Mouse (Mus musculus): Measurements from ENCODE around the gene Ddr2. TPM values are rescaled to one million over a fixed set of nuclear protein-coding genes. Genes with fewer than 3 reads are reported as not detected.

Gene Ddr2
- polyA plus RNA-seq, 1 experiment from 2014 or later, result 53.6 TPM

GRCm38 (mm10) chr1:170056921-170057320, 53.6 kb downstream of the Ddr2 start:
- H3K4me1 ChIP-seq (ENCODE audit: insufficient read depth), result 0 out of 2 replicates have a peak, but pooled peaks cover 6% of the 10 kb centered on the region
- ATAC-seq (ENCODE audit: insufficient read depth) (no peak), DNase-seq (no peak)
- no peak for TF ChIP-seq CTCF (IDR thresholded peaks at IDR 0.05; ENCODE audit: low read depth)
- H3K4me2 ChIP-seq, result no peak overlapping the region
- H3K9me3 ChIP-seq (ENCODE audit: low read depth, low read length), result no peaks in the 10 kb centered on the region
- no peaks in the 10 kb centered on the region for H3K36me3 ChIP-seq (ENCODE audit: insufficient read depth)
- no peak overlapping the region; the same call in 1 of the 2 replicates for H3K27ac ChIP-seq (ENCODE audit: low read depth)
- no peak overlapping the region for H3K9ac ChIP-seq
- 70% methylated on average over 3 of the region's 3 CpGs for WGBS
- H3K4me3 ChIP-seq (ENCODE audit: low read depth, low read length), result no peak overlapping the region
- H3K27me3 ChIP-seq (ENCODE audit: insufficient read depth, low read length), result no peaks in the 10 kb centered on the region

GRCm38 (mm10) chr1:170056214-170056613, 54.3 kb downstream of the Ddr2 start:
- no peak overlapping the region for H3K9ac ChIP-seq
- H3K9me3 ChIP-seq (ENCODE audit: low read depth, low read length), result no peaks in the 10 kb centered on the region
- no peaks in the 10 kb centered on the region for H3K36me3 ChIP-seq (ENCODE audit: insufficient read depth)
- TF ChIP-seq CTCF (IDR thresholded peaks at IDR 0.05; ENCODE audit: low read depth), result no peak
- no peak overlapping the region for H3K27ac ChIP-seq (ENCODE audit: low read depth)
- no peak for ATAC-seq (ENCODE audit: insufficient read depth)
- H3K4me3 ChIP-seq (ENCODE audit: low read depth, low read length), result no peak overlapping the region
- H3K4me2 ChIP-seq, result no peak overlapping the region
- no peaks in the 10 kb centered on the region for H3K27me3 ChIP-seq (ENCODE audit: insufficient read depth, low read length)
- WGBS, result 60% methylated on average over 6 of the region's 6 CpGs
- 0 out of 2 replicates have a peak, but pooled peaks cover 6% of the 10 kb centered on the region for H3K4me1 ChIP-seq (ENCODE audit: insufficient read depth)
- DNase-seq, result peak; percentile 23

GRCm38 (mm10) chr1:170052469-170053065, 58.0 kb downstream of the Ddr2 start:
- ATAC-seq (ENCODE audit: insufficient read depth), result no peak
- no peak for DNase-seq
- 88% methylated on average over 1 of the region's 1 CpGs for WGBS
- Histone ChIP-seq H3K27me3 (ENCODE audit: insufficient read depth, low read length) (no peaks in the 10 kb centered on the region), H3K4me1 (ENCODE audit: insufficient read depth) (0 out of 2 replicates have a peak, but pooled peaks cover 5% of the 10 kb centered on the region), H3K9me3 (ENCODE audit: low read depth, low read length) (no peaks in the 10 kb centered on the region), H3K4me2 (no peak overlapping the region), H3K36me3 (ENCODE audit: insufficient read depth) (no peaks in the 10 kb centered on the region), H3K4me3 (ENCODE audit: low read depth, low read length) (no peak overlapping the region), H3K27ac (ENCODE audit: low read depth) (no peak overlapping the region), H3K9ac (no peak overlapping the region)
- no peak for TF ChIP-seq CTCF (IDR thresholded peaks at IDR 0.05; ENCODE audit: low read depth)

GRCm38 (mm10) chr1:170051631-170052177, 58.9 kb downstream of the Ddr2 start:
- no peaks in the 10 kb centered on the region for H3K27me3 ChIP-seq (ENCODE audit: insufficient read depth, low read length)
- no peaks in the 10 kb centered on the region for H3K4me1 ChIP-seq (ENCODE audit: insufficient read depth)
- ATAC-seq (ENCODE audit: insufficient read depth) (no peak), DNase-seq (no peak)
- no peak overlapping the region for H3K27ac ChIP-seq (ENCODE audit: low read depth)
- no peak for TF ChIP-seq CTCF (IDR thresholded peaks at IDR 0.05; ENCODE audit: low read depth)
- no peaks in the 10 kb centered on the region for H3K9me3 ChIP-seq (ENCODE audit: low read depth, low read length)
- H3K4me2 ChIP-seq, result no peak overlapping the region
- WGBS, result 63% methylated on average over 5 of the region's 5 CpGs
- no peak overlapping the region for H3K9ac ChIP-seq
- no peak overlapping the region for H3K4me3 ChIP-seq (ENCODE audit: low read depth, low read length)
- no peaks in the 10 kb centered on the region for H3K36me3 ChIP-seq (ENCODE audit: insufficient read depth)

- H3K27me3 ChIP-seq (ENCODE audit: insufficient read depth, low read length), result no peaks in the 10 kb centered on the region
- TF ChIP-seq CTCF (IDR thresholded peaks at IDR 0.05; ENCODE audit: low read depth), result no peak
- no peak overlapping the region for H3K9ac ChIP-seq
- H3K9me3 ChIP-seq (ENCODE audit: low read depth, low read length), result no peaks in the 10 kb centered on the region
- 73% methylated on average over 4 of the region's 4 CpGs for WGBS
- no peak overlapping the region for H3K4me3 ChIP-seq (ENCODE audit: low read depth, low read length)
- DNase-seq (no peak), ATAC-seq (ENCODE audit: insufficient read depth) (no peak)
- H3K4me1 ChIP-seq (ENCODE audit: insufficient read depth), result no peaks in the 10 kb centered on the region
- no peaks in the 10 kb centered on the region for H3K36me3 ChIP-seq (ENCODE audit: insufficient read depth)
- no peak overlapping the region for H3K27ac ChIP-seq (ENCODE audit: low read depth)
- no peak overlapping the region for H3K4me2 ChIP-seq
Measured at GRCm38 (mm10) chr1:170048434-170048833, 62.1 kb downstream of the Ddr2 start.

DNA sequence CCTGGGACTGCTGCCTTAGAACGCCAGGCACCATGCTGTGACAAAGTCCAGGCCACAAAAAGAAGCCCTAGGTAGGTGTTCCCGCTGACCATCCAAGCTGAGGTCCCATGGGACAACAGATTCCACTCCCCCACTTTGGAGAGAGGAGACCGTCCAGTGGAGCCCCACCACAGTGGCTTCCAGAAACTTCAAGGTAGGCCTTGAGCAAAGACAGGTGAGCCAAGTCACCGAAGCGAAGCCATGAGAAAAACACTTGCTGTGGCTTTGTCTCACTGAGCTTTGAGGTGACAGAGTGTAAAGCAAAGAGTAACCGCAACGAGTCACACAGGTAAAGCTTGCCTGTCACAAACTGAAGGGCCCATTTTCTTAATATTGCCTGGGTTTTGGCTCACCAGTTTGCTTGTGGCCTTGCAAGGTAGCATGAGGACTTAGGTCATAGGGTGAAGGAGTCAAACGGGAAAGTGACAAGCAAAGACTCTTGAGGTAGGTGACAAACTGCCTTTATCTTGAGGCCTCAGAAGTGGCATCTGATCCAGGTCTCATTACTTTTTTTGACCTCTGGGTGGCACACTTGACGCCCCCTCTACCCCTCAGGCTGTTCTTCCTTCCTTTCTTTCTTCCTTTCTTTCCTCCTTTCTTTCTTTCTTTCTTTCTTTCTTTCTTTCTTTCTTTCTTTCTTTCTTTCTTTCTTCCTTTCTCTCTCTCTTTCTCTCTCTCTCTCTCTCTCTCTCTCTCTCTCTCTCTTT, 65.7 kb downstream of the Ddr2 start:
- Histone ChIP-seq H3K27ac (ENCODE audit: low read depth) (no peak overlapping the region), H3K4me2 (no peak overlapping the region), H3K27me3 (ENCODE audit: insufficient read depth, low read length) (no peaks in the 10 kb centered on the region), H3K9ac (no peak overlapping the region), H3K4me1 (ENCODE audit: insufficient read depth) (no peaks in the 10 kb centered on the region), H3K36me3 (ENCODE audit: insufficient read depth) (no peaks in the 10 kb centered on the region), H3K4me3 (ENCODE audit: low read depth, low read length) (no peak overlapping the region), H3K9me3 (ENCODE audit: low read depth, low read length) (no peaks in the 10 kb centered on the region)
- TF ChIP-seq CTCF (IDR thresholded peaks at IDR 0.05; ENCODE audit: low read depth), result peak; percentile 8; the same call in 1 of the 2 replicates
- ATAC-seq (ENCODE audit: insufficient read depth), result no peak
- DNase-seq, result no peak
- 71% methylated on average over 9 of the region's 9 CpGs for WGBS

DNA sequence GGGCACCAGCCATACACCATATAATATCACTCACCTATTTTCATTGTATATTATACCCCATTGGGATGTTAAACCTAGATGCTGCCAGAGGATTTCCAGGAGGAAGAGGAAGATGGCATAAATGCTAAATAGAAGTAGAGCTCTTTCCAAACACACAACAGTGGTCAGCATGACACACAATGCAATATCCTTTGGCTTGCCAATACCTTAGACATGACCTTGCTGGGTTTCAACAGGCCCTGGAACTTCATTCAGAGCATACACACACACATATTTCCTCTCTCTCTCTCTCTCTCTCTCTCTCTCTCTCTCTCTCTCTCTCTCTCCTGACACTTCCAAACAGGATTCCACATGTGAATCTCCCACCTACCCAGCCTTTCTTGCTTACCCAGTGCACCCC, 66.8 kb downstream of the Ddr2 start:
- H3K4me2 ChIP-seq, result no peak overlapping the region
- H3K4me1 ChIP-seq (ENCODE audit: insufficient read depth), result no peaks in the 10 kb centered on the region
- H3K9me3 ChIP-seq (ENCODE audit: low read depth, low read length), result no peaks in the 10 kb centered on the region
- no peaks in the 10 kb centered on the region for H3K36me3 ChIP-seq (ENCODE audit: insufficient read depth)
- H3K4me3 ChIP-seq (ENCODE audit: low read depth, low read length), result no peak overlapping the region
- TF ChIP-seq CTCF (IDR thresholded peaks at IDR 0.05; ENCODE audit: low read depth), result no peak
- H3K9ac ChIP-seq, result no peak overlapping the region
- no peak overlapping the region for H3K27ac ChIP-seq (ENCODE audit: low read depth)
- ATAC-seq (ENCODE audit: insufficient read depth) (no peak), DNase-seq (no peak)
- no peaks in the 10 kb centered on the region for H3K27me3 ChIP-seq (ENCODE audit: insufficient read depth, low read length)

Data from lung, embryonic 14.5 days (tissue).